Mouse (Mus musculus): ENCODE measurements around the gene Hacd3.

DNA sequence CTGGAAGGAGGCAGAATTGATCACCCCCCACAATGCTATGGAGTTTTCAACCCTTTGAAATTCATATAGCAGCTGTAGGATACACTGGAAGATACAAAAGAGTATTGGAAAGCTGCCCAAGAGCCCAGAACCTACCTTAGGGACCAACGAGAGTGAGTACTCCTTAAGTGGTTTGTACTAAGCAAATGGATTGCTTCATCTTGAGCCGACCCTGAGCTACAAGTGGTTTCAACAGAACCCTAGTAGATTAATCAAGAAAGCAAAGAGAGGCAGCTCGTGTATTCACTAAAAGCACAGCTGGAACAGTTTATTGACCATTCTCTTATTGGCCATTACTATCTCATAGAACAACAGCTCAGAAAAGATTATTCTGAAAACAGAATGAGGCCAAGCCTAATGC, 2.3 kb downstream of the Hacd3 start:
- TF ChIP-seq POLR2AphosphoS2 (IDR thresholded peaks at IDR 0.05; ENCODE audit: low read depth, low read length) (no peak), HCFC1 (IDR thresholded peaks at IDR 0.05; ENCODE audit: low read depth, low read length) (no peak), TCF12 (IDR thresholded peaks at IDR 0.05; ENCODE audit: low read depth, low read length) (no peak), CTCF (conservative IDR thresholded peaks at IDR 0.05 in 1 of 2, IDR thresholded peaks at IDR 0.05 in 1 of 2; ENCODE audit: low read depth in 2 of 2, low read length in 2 of 2) (no peak), ZC3H11A (IDR thresholded peaks at IDR 0.05; ENCODE audit: low read depth, low read length) (no peak), ZNF384 (IDR thresholded peaks at IDR 0.05; ENCODE audit: low read depth, low read length) (no peak), E2F4 (IDR thresholded peaks at IDR 0.05; ENCODE audit: insufficient replicate concordance, low read depth, low read length) (no peak), MAZ (IDR thresholded peaks at IDR 0.05; ENCODE audit: low read depth, low read length) (no peak), JUND (conservative IDR thresholded peaks at IDR 0.05; ENCODE audit: low read depth, low read length) (no peak), POLR2A (IDR thresholded peaks at IDR 0.05; ENCODE audit: low read depth, low read length) (no peak), RAD21 (IDR thresholded peaks at IDR 0.05; ENCODE audit: low read depth, low read length) (no peak), MEF2A (IDR thresholded peaks at IDR 0.05; ENCODE audit: borderline replicate concordance, low read depth, low read length) (no peak), CHD2 (IDR thresholded peaks at IDR 0.05; ENCODE audit: low read length) (no peak)
